Mouse (Mus musculus): ENCODE results near the gene Kndc1.

DNA sequence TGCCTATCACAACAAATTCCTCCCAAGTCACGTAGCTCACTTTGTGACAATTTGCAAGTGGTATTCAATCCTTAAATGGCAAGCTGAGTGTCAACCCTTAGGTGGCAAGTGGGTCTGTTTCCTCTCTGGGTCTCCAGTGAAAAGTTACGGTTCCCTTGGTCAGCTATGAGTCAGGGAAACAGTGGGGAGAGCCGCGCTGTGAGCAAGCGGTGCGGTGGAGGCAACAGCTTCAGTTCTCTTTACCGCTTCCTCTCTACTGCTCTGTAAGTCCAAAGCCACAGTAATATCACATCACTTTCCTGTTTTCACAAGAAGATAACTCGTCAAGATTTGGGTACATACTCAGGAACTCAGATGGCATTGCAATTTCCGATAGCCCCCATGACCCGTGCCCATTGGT is 79.8 kb downstream of the Kndc1 start:
- TF ChIP-seq CTCF (IDR thresholded peaks at IDR 0.05; ENCODE audit: insufficient read depth, low read depth, low read length) (no peak), POLR2A (IDR thresholded peaks at IDR 0.05; ENCODE audit: insufficient read depth, low read depth, low read length) (no peak)

Data from olfactory bulb, adult 2 months (tissue).